Mouse (Mus musculus) heart, postnatal 10 days (tissue): ENCODE results near the gene Sh2d1b1. TPM values are rescaled to one million over a fixed set of nuclear protein-coding genes. Genes with fewer than 3 reads are reported as not detected.

ENCODE experiments used
- DNase-seq, 2 experiments: peaks; one replicate each; pipeline ENCODE4 v3.0.0; 2021
- intact Hi-C: fragments of 180-260 bp; cut with DNase I; formaldehyde crosslinking; loops from one replicate; pipeline ENCODE4 v1.15.1; 2025
- total RNA-seq, 2 experiments: library from RNA; stranded (reverse); gene quantifications; 2 replicates each; pipeline ENCODE4 v1.2.3; 2021

The Sh2d1b1 gene
- total RNA-seq, 2 experiments from 2014 or later = 0.10 to 0.12 TPM

DNA sequence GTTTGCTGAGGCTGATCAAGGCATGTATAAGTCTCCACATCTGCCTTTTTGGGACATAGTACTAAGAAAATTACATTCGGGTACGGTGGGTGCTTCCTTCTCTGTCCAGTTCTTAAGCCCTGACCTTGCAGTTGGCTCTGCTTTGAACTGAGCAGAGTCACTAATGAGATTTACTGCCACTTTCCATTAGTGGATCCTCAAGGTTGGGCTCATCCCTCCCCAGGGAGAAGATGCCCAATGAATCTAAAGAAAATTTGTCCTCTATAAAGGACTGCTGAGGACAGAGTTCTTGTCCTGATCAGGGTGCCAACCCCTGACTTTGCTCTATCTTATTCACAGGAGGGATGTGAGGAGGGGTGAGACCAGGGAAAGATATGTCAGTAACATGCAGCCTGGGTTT is 44.9 kb downstream of the Sh2d1b1 start:
- no peak for DNase-seq
- intact Hi-C loops = no loop called here

DNA sequence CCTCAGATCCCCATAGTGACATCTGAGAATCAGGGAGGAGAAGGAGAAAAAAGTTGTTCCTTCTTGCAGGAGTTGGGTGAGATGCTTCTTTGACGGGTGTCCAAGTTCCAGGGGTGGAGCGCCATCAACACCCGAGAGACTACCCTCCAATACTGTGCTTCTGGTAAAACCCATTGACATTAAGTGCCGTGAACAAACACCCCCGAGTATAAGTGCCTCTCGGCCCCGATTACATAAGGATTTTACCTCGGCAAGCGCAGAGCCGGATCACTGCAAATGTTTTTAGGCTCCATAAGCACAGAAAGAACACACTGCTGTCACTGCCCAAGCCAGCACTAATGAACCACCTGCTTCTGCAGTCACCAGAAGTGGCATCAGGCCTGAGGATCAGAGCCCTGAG is 45.9 kb downstream of the Sh2d1b1 start:
- intact Hi-C loops = no loop called here

GRCm38 (mm10) chr1:170324312-170324711 is 47.2 kb downstream of the Sh2d1b1 start:
- intact Hi-C loops = no loop called here
- no peak for DNase-seq

More for the DNA sequence above, 45.9 kb downstream of the Sh2d1b1 start:
- no peak for DNase-seq

DNA sequence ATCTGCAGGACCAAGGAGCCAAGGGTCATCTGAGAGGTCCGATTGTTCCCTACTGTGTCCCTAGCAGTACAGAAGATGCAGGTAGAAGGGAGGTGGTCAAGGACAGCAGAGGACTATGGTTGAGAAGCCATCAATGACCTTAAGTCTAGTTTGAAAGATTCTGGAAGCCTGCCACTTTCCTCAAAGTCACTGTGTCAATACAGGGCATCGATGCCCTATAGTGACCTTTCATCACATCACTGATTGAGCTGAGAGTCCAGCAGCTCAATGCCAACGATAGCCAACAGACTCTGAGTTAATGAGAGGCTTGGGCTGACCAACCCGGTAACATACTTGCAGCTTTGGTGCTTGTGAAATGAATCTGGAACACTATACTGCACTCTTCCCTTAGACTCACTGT is 48.2 kb downstream of the Sh2d1b1 start:
- intact Hi-C loops = no loop called here
- DNase-seq = no peak

DNA sequence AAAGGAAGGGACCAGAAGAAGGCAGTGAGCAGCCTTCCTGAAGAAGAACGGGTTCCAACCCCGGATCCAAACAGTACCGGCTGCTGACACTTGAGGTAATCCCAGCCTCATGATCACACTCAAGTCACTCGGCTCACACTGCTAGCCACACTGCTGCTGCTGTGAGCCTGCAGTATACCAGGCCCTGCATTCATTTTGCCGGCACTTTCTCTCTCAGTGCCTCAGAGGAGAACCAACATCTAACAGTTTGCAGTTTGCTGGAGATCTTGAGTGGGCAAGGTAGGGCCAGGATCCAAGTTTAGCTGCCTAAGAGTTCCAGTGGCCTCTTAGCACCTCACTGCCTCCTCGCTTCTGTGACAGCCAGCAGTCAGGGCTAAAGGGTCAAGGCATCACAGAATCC is 54.8 kb downstream of the Sh2d1b1 start:
- no peak for DNase-seq
- intact Hi-C loops = no loop called here

- intact Hi-C loops = no loop called here
- DNase-seq = no peak
Measured at GRCm38 (mm10) chr1:170332775-170333174, 55.7 kb downstream of the Sh2d1b1 start.

Other genes starting within 250 kb of the Sh2d1b1 start
- 10 to 100 TPM; 27.8 to 30.5 TPM for gene Ddr2, start 166.6 kb upstream of the Sh2d1b1 start, total RNA-seq
- gene Uap1, start 102.4 kb upstream of the Sh2d1b1 start, total RNA-seq = 10 to 100 TPM; 47.0 to 48.0 TPM
- 10 to 100 TPM; 21.2 to 22.2 TPM for gene Uhmk1, start 61.9 kb upstream of the Sh2d1b1 start, total RNA-seq
- not detected for gene Sh2d1b2, start 44.6 kb upstream of the Sh2d1b1 start, total RNA-seq
- 1 to 10 TPM; 7.5 to 8.8 TPM for gene Gm7694, start 29.0 kb downstream of the Sh2d1b1 start, total RNA-seq
- not detected for gene Spata46, start 31.5 kb downstream of the Sh2d1b1 start, total RNA-seq